Mouse (Mus musculus): ENCODE data around the gene Golm1. TPM values are rescaled to one million over a fixed set of nuclear protein-coding genes. Genes with fewer than 3 reads are reported as not detected.
A peak's percentile ranks its signal among the peaks of the same experiment; 100 is the strongest.

Golm1 gene
- polyA plus RNA-seq, 1 experiment from 2014 or later: 37.9 TPM

DNA sequence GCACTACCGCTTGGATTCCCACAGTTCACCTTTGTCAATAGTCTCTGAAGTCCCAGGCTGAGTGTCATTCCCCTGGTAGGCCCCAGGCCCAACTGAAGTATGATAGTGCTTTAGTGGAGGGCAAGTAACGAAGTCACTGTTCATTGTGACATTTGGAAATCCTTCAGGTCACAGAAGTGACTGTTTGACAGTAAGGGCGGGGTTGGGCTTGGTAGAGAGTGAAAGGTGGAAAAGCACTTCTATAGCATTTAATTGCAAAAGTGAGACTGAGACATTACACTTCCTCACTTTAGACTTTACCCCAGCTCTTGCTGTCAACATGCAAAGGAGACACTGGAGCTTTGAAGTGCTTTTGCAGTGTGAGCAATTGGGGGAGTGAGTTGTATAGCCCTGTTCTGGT is 18.4 kb upstream of the Golm1 start, which contains the start of gene 4921517D22Rik:
Gene 4921517D22Rik, minus strand, starts transcription at position 101 of the 400 bp plus-strand sequence.
- no peaks in the 10 kb centered on the region for H3K9me3 ChIP-seq (replicated peaks)
- H3K4me3 ChIP-seq (replicated peaks): no peak within 1 kb of the TSS
- H3K36me3 ChIP-seq: no peaks in the 10 kb centered on the region
- no peak for ATAC-seq (replicated peaks; ENCODE audit: low FRiP score)
- no peak within 1 kb of the TSS for H3K27ac ChIP-seq
- no peak within 1 kb of the TSS for H3K4me2 ChIP-seq
- H3K9ac ChIP-seq: no peak within 1 kb of the TSS
- no peaks in the 10 kb centered on the region for H3K4me1 ChIP-seq
- H3K27me3 ChIP-seq: no peaks in the 10 kb centered on the region
- WGBS: 85% methylated on average over 3 of the region's 3 CpGs

DNA sequence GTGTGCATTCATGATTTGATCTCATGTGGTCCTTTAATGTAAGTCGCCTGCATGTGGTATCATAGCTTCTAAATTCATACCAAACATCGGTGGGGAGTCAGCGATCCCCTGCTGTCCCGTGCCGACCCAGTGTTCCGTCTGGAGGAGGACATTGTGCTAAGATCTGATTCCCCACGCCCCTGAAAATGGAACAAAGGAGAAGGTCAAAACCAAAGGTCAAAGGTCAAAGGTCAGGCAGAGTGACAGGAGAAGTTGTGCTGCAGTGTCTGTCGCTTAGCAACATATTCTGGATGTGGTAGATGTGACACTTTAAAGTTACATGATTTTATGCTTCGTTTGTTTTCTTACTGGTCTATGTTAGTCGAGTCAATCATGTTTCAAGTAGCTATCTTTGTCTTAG is 15.9 kb upstream of the Golm1 start:
- no peak overlapping the region for H3K4me3 ChIP-seq (replicated peaks)

DNA sequence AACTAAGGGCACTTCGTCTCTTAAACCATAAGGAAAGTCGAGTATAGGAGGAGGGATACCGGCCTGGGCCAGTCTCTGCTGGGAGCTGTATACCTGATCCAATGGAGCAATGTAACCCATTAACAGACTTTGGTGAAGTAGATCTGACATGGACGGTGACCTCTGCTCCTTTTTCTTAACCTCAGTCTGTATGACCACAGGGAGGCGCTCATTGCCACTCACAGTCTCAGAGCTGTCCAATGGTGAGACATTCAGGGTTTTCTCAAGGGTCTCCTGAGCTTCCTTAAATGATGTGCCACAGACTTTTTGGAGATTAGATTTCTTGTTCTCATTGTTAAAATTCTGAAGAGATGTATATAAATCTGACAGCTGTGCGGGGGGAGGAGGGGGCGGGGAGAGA is 15.0 kb upstream of the Golm1 start:
- no peak overlapping the region for H3K9ac ChIP-seq
- H3K27ac ChIP-seq: no peak overlapping the region
- H3K9me3 ChIP-seq (replicated peaks): no peaks in the 10 kb centered on the region
- no peaks in the 10 kb centered on the region for H3K4me1 ChIP-seq
- WGBS: 78% methylated on average over 7 of the region's 7 CpGs
- no peaks in the 10 kb centered on the region for H3K27me3 ChIP-seq
- H3K36me3 ChIP-seq: no peaks in the 10 kb centered on the region
- H3K4me2 ChIP-seq: no peak overlapping the region
- no peak overlapping the region for H3K4me3 ChIP-seq (replicated peaks)
- no peak for ATAC-seq (replicated peaks; ENCODE audit: low FRiP score)

More for the DNA sequence above, 15.9 kb upstream of the Golm1 start:
- no peak for ATAC-seq (replicated peaks; ENCODE audit: low FRiP score)
- Histone ChIP-seq H3K27ac (no peak overlapping the region), H3K9ac (no peak overlapping the region), H3K36me3 (no peaks in the 10 kb centered on the region), H3K9me3 (replicated peaks) (no peaks in the 10 kb centered on the region), H3K4me2 (no peak overlapping the region), H3K27me3 (no peaks in the 10 kb centered on the region), H3K4me1 (no peaks in the 10 kb centered on the region)
- WGBS: 75% methylated on average over 10 of the region's 10 CpGs

DNA sequence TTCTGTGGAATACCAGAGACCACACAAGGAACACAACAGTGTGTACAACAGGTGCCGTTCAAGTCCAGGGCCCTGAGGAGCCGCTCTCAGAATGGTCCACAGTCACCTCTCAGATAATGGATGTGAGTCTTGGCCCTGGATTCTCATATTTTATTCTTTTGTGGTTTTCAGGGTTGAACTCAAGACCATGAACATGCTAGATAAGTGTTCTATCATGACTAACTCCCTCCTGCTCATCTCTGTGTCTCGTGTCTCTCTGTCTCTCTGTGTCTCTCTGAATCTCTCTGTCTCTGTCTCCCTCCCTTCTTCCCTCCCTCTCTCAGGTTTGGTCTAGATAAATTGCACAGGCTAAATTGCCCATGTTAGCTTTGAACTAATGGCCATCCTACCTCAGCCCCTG is 14.2 kb upstream of the Golm1 start:
- Histone ChIP-seq H3K36me3 (no peaks in the 10 kb centered on the region), H3K4me2 (no peak overlapping the region), H3K9ac (no peak overlapping the region), H3K27ac (no peak overlapping the region), H3K4me1 (no peaks in the 10 kb centered on the region), H3K27me3 (no peaks in the 10 kb centered on the region), H3K4me3 (replicated peaks) (no peak overlapping the region), H3K9me3 (replicated peaks) (no peaks in the 10 kb centered on the region)
- 95% methylated on average over 3 of the region's 3 CpGs for WGBS
- ATAC-seq (replicated peaks; ENCODE audit: low FRiP score): no peak

DNA sequence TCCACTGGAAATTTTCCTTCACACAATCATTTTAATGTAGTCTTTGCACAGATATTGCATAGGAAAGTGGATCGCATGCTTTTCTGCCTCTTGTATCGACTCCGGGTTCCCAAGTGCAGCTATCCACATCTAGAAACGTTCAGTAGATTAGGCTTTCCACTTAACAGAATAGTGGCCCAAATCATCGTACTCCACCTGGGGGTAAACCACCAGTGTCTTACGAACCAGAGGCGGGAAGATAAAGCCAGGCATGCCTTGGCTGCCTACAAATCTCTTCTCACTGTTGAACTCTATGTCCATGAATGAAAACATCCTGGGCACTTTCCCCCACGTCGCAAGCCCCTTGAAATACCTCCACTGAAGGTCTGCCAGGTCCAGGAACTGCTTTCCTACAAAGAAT is 13.7 kb upstream of the Golm1 start:
- Histone ChIP-seq H3K4me3 (replicated peaks) (no peak overlapping the region), H3K27me3 (no peaks in the 10 kb centered on the region), H3K4me1 (no peaks in the 10 kb centered on the region), H3K9me3 (replicated peaks) (no peaks in the 10 kb centered on the region), H3K4me2 (no peak overlapping the region), H3K27ac (no peak overlapping the region), H3K9ac (no peak overlapping the region), H3K36me3 (no peaks in the 10 kb centered on the region)
- WGBS: 85% methylated on average over 9 of the region's 9 CpGs
- ATAC-seq (replicated peaks; ENCODE audit: low FRiP score): no peak

DNA sequence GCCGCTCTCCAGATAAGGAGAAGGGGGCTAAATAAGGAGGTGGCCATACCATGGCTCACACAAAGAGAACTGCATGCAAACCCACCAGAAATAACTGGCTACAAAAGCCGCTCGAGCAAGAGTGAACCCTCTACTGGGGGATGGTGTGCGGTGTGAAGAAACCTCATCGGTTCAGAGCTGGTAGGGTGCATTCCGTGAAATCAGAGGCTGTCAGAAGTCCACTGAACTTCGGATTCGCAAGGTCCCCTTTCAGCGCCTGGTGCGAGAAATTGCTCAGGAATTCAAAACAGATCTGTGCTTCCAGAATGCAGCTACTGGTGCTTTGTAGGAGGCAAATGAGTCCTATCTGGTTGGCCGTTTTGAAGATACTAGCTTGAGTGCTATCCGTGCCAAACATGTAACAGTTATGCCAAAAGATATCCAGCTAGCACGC is 12.7 kb upstream of the Golm1 start:
- Histone ChIP-seq H3K4me3 (replicated peaks) (no peak overlapping the region), H3K27ac (no peak overlapping the region), H3K9ac (no peak overlapping the region), H3K36me3 (no peaks in the 10 kb centered on the region), H3K4me2 (no peak overlapping the region), H3K9me3 (replicated peaks) (no peaks in the 10 kb centered on the region), H3K4me1 (no peaks in the 10 kb centered on the region), H3K27me3 (no peaks in the 10 kb centered on the region)
- 77% methylated on average over 13 of the region's 13 CpGs for WGBS
- ATAC-seq (replicated peaks; ENCODE audit: low FRiP score): no peak

DNA sequence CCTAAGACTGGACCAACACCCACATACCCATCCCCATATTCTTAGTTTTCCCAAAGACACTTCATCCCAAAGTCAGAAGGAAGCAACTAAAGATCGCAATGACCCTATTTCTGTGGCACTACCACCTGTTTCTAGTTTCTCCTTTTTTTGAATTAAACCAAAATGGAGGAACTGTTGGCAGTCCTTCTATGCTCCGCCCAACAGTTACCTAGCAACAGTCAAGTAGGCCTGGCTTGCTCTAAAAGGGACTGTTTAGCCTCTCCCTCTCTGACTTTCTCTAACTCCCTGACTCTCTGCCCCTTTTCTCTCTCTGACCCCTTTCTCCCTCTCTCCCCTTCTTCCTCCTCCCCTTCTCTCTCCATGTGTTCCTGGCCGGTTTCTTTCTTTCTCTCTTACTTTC is 9.6 kb upstream of the Golm1 start:
- no peak for ATAC-seq (replicated peaks; ENCODE audit: low FRiP score)
- WGBS: 88% methylated on average over 3 of the region's 3 CpGs

DNA sequence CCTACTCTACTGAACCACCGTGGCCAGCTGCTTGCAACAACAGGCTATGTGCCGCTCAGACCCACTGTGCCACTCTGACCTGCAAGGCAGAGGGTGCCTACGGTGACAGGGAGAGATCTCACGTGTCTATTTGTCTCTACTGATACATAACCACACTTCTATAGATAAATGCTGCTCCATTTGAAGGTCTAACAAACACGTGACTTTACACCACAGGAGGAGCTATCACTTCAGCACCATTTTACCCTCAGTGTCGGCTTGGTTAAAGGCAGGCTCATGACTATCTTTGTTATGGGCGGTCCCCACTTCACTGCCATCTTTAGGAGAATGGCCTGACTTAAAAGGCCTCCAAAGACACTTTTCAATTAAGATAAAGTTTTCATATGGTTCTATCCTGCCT is 7.0 kb upstream of the Golm1 start:
- Histone ChIP-seq H3K27me3 (no peaks in the 10 kb centered on the region), H3K4me3 (replicated peaks) (no peak overlapping the region), H3K9ac (no peak overlapping the region), H3K4me1 (no peaks in the 10 kb centered on the region), H3K27ac (no peak overlapping the region), H3K9me3 (replicated peaks) (no peaks in the 10 kb centered on the region), H3K4me2 (no peak overlapping the region), H3K36me3 (no peaks in the 10 kb centered on the region)
- WGBS: 30% methylated on average over 7 of the region's 7 CpGs
- no peak for ATAC-seq (replicated peaks; ENCODE audit: low FRiP score)

More for the DNA sequence above, 9.6 kb upstream of the Golm1 start:
- H3K9ac ChIP-seq: no peak overlapping the region
- H3K27me3 ChIP-seq: no peaks in the 10 kb centered on the region
- no peaks in the 10 kb centered on the region for H3K9me3 ChIP-seq (replicated peaks)
- H3K4me2 ChIP-seq: no peak overlapping the region
- no peaks in the 10 kb centered on the region for H3K36me3 ChIP-seq
- no peak overlapping the region for H3K4me3 ChIP-seq (replicated peaks)
- no peak overlapping the region for H3K27ac ChIP-seq
- no peaks in the 10 kb centered on the region for H3K4me1 ChIP-seq

DNA sequence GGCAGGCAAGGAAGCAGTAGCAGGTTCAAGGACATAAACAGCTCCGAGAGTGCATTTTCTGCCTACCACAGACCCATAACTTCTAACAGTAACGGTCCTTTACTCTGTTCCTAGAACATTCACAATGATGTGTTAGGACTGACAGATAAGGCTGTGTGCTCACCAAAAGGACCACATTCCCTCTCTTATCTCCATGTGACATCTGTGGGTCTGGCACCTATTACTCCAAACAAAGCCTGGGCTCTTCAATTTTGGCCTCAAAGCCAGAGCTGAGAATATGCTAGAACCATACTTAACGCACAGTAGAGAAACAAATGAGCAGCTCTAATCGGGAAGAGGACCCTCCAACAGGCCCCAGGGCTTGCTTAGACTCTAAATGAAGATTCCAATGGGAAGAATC is 4.3 kb upstream of the Golm1 start:
- Histone ChIP-seq H3K9ac (no peak overlapping the region), H3K27me3 (no peaks in the 10 kb centered on the region), H3K27ac (no peak overlapping the region), H3K36me3 (no peaks in the 10 kb centered on the region), H3K4me1 (peaks cover 6% of the 10 kb centered on the region), H3K4me3 (replicated peaks) (no peak overlapping the region), H3K4me2 (no peak overlapping the region), H3K9me3 (replicated peaks) (no peaks in the 10 kb centered on the region)
- 69% methylated on average over 4 of the region's 4 CpGs for WGBS
- no peak for ATAC-seq (replicated peaks; ENCODE audit: low FRiP score)

DNA sequence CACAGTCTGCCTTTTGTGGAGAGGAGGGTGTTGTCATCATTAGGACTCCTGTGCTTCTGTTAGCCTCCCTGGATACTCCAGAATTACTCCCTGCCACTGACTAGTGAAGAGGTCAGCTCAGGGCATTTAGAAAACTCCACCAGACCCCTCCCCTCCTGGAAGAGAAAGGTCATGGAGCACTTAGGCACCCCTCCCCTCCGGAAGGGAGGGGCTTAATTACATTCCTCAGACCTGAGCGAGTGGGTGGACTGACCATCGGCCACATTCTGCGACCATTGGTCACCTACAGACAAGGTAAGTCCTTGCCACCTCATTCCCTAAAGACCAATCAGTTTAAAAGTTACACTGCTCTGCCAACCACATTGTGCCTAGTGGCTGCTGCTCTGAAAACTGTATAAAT is 3.7 kb upstream of the Golm1 start:
- 39% methylated on average over 4 of the region's 4 CpGs for WGBS
- H3K4me2 ChIP-seq: no peak overlapping the region
- no peak overlapping the region for H3K27ac ChIP-seq
- no peak for ATAC-seq (replicated peaks; ENCODE audit: low FRiP score)
- H3K36me3 ChIP-seq: no peaks in the 10 kb centered on the region
- no peaks in the 10 kb centered on the region for H3K9me3 ChIP-seq (replicated peaks)
- H3K27me3 ChIP-seq: no peaks in the 10 kb centered on the region
- peaks cover 11% of the 10 kb centered on the region for H3K4me1 ChIP-seq
- no peak overlapping the region for H3K9ac ChIP-seq
- no peak overlapping the region for H3K4me3 ChIP-seq (replicated peaks)

DNA sequence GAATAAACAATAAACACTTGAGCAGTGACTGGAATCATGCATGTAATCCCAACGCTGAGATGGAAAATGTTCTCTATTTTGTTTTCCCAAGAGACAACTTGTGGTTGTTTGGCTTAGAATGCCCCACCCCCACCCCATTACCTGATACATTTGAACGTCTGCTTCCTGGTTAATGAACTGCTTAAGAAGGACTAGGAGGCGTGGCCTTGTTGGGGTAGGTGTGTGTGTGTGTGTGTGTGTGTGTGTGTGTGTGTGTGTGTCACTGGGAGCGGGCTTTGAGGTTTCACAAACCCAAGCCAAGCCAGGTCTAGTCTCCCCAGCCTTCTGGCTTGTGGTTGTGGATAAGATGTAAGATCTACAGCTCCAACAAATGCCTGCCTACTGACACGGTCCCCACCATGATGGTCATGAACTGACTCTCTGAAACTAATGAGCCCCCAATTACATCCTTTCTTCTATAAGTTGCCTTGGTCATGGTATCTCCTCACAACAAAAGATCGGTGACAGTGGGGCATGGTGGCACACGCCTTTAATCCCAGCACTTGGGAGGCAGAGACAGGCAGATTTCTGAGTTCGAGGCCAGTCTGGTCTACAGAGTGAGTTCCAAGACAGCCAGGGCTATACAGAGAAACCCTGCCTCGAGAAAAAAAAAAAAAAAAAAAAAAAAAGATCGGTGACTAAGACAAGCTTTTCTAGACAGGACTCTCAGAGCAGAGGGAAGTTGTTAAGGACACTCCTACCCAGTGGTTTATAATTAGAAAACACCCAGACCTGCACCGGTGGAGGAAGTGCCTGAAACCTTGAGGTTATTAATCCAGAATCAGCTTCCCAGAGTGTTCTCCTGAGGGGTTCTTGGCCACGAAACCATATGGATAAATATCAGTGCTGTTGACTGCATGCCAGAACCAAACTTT is 962 bp upstream of the Golm1 start:
- Histone ChIP-seq H3K4me3 (replicated peaks) (no peak overlapping the region), H3K27ac (no peak overlapping the region), H3K9me3 (replicated peaks) (no peaks in the 10 kb centered on the region), H3K4me2 (no peak overlapping the region), H3K36me3 (no peaks in the 10 kb centered on the region), H3K27me3 (no peaks in the 10 kb centered on the region), H3K9ac (no peak overlapping the region), H3K4me1 (peaks cover 21% of the 10 kb centered on the region)
- no peak for ATAC-seq (replicated peaks; ENCODE audit: low FRiP score)
- WGBS: 70% methylated on average over 12 of the region's 12 CpGs

DNA sequence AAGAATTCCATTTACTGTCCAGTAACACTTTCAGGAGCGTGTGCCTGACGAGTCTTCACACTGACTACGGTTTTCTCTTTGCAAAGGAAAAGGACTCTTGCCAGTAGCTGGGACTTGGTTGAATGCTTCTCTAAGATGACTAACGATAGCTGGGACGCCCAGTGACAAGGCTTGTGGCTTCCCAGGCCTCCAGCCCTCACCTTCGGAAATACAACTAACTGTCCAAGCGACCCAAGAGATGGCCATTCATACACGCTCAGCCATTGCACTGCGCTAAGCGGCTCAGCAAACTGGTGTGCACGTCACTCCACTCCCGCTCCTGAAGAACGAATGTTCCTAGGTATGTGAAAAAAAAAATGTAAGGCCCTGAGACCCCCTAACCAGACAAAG is 855 bp downstream of the Golm1 start:
- Histone ChIP-seq H3K9me3 (replicated peaks) (no peaks in the 10 kb centered on the region), H3K36me3 (no peaks in the 10 kb centered on the region), H3K4me1 (peaks cover 21% of the 10 kb centered on the region), H3K27me3 (no peaks in the 10 kb centered on the region), H3K4me3 (replicated peaks) (peak overlapping the region; percentile 83), H3K27ac (peak overlapping the region; percentile 86; the same call in 1 of the 2 replicates), H3K9ac (peak overlapping the region; percentile 63), H3K4me2 (peak overlapping the region; percentile 79)
- WGBS: 2% methylated on average over 13 of the region's 13 CpGs
- ATAC-seq (replicated peaks; ENCODE audit: low FRiP score): no peak
